Mouse (Mus musculus) spleen, adult 2 months (tissue): ENCODE data around the gene Fam53a. TPM values are rescaled to one million over a fixed set of nuclear protein-coding genes. Genes with fewer than 3 reads are reported as not detected.

Source experiments
- DNase-seq, 2 experiments: peaks; one replicate each; pipeline versions ENCODE4 v3.0.0 to v3.0.0-alpha.2; 2012 to 2021; ENCODE audit warnings: low spot score in 2 of 2, low read depth in 1 of 2
- H3K27ac ChIP-seq: fragments of 200-500 bp; 2 replicates; pipeline ENCODE4 v1.5.1; 2012; ENCODE audit warnings: low read length, inconsistent platforms; ENCODE audit not compliant: insufficient read depth
- H3K27me3 ChIP-seq: fragments of 200-500 bp; 2 replicates; pipeline ENCODE4 v1.6.1; 2012; ENCODE audit warnings: mild to moderate bottlenecking, moderate library complexity, low read length, inconsistent platforms; ENCODE audit not compliant: control insufficient read depth, insufficient read depth
- H3K36me3 ChIP-seq: fragments of 200-500 bp; 2 replicates; pipeline ENCODE4 v1.6.1; 2012; ENCODE audit warnings: mild to moderate bottlenecking, low read length, inconsistent platforms; ENCODE audit not compliant: control insufficient read depth, insufficient read depth
- H3K4me1 ChIP-seq: fragments of 200-500 bp; 2 replicates; pipeline ENCODE4 v1.6.1; 2011; ENCODE audit warnings: inconsistent platforms; ENCODE audit not compliant: control insufficient read depth, insufficient read depth, insufficient read length
- H3K4me3 ChIP-seq: fragments of 200-500 bp; 2 replicates; pipeline ENCODE4 v1.5.1; 2011; ENCODE audit warnings: mild to moderate bottlenecking, inconsistent platforms; ENCODE audit not compliant: insufficient read depth, insufficient read length; ENCODE audit errors: extremely low read depth
- CTCF ChIP-seq: fragments of 200-500 bp; IDR thresholded peaks from 2 replicates; pipeline ENCODE4 v1.5.1; 2011; ENCODE audit warnings: mild to moderate bottlenecking, inconsistent platforms; ENCODE audit not compliant: insufficient read depth, insufficient read length, insufficient replicate concordance; ENCODE audit errors: extremely low read depth
- POLR2A ChIP-seq: fragments of 200-500 bp; IDR thresholded peaks from 2 replicates; pipeline ENCODE4 v1.6.1; 2011; ENCODE audit warnings: low read depth, low read length, inconsistent platforms
- WGBS: fragments of 180-500 bp; shearing (Covaris S2); methylation state at CpG from one replicate; pipeline ENCODE4 v1.1.7; 2018; 5-methylcytosine and 5-hydroxymethylcytosine counted together
- polyA plus RNA-seq: library from polyadenylated mRNA; depleted of rRNA; stranded (reverse); fragments of >200 nt; gene quantifications from 2 replicates; pipeline ENCODE4 v1.2.3, GENCODE M21; 2012; rRNA removed

Gene Fam53a
- polyA plus RNA-seq, 1 experiment = 29.2 TPM

DNA sequence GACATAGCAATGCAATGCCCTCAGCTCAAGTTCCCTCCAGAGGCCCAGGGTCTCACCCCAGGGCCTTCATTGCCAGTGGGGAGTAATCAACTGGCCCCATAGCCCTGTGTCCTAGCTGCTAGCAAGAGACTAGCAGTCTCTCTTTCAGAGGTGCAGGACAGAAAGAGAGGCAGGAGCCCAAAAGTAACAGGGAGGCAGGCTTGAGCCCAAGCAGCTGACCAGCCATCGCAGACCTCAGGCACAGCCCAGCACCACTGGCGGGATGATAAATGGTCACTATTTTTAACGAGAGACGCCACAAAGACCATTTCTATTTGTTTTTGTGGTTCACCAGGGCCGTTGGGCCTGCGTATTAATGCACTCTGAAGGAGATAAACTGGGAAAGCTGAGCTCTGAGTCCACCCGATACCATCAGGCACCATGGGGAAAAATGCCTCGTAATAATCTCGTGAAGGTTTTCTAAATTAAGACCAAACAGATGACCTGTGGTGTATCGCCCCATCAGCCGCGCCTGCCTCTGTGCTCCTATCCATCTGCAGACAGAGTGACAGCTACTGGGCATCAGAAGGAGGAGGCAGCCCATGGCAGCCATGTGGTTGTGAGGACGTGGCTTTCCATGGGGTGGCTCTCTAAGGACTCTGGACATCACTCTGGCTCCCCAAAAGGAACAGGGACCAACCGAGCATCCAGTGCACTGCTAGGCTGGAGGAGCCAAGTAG is 73.0 kb downstream of the Fam53a start:
- no peaks in the 10 kb centered on the region for H3K36me3 ChIP-seq
- H3K27me3 ChIP-seq = no peaks in the 10 kb centered on the region
- DNase-seq = no peak
- H3K4me1 ChIP-seq = no peaks in the 10 kb centered on the region
- no peak overlapping the region for H3K4me3 ChIP-seq
- no peak overlapping the region for H3K27ac ChIP-seq
- 74% methylated on average over 14 of the region's 14 CpGs for WGBS
- TF ChIP-seq CTCF = no peak
- TF ChIP-seq POLR2A = no peak

Other genes starting within 250 kb of the Fam53a start
- not detected in 2 replicates for gene Nkx1-1, start 195.7 kb downstream of the Fam53a start, polyA plus RNA-seq
- 0.41 and 0.43 TPM in 2 replicates for gene Gm9903, start 290 bp upstream of the Fam53a start, polyA plus RNA-seq
- 27.1 and 44.8 TPM in 2 replicates for gene Slbp, start 22.9 kb upstream of the Fam53a start, polyA plus RNA-seq
- 9.2 and 11.5 TPM in 2 replicates for gene Tacc3, start 28.5 kb upstream of the Fam53a start, polyA plus RNA-seq
- 24.8 and 31.3 TPM in 2 replicates for gene Tmem129, start 28.8 kb upstream of the Fam53a start, polyA plus RNA-seq
- gene Fgfr3, start 92.0 kb upstream of the Fam53a start, polyA plus RNA-seq = 29.6 and 34.0 TPM in 2 replicates
- gene Letm1, start 153.2 kb upstream of the Fam53a start, polyA plus RNA-seq = 33.8 and 39.6 TPM in 2 replicates
- 7.5 and 7.6 TPM in 2 replicates for gene Nsd2, start 191.1 kb upstream of the Fam53a start, polyA plus RNA-seq